Mouse (Mus musculus) testis, adult 2 months (tissue): Measurements from ENCODE around the gene Hoxd12.

Experiments used
- CTCF ChIP-seq: fragments of 200-500 bp; IDR thresholded peaks from 2 replicates; pipeline ENCODE4 v1.5.1; 2012; ENCODE audit warnings: low read depth, mild to moderate bottlenecking, inconsistent platforms, low read length, moderate library complexity; ENCODE audit not compliant: control insufficient read depth, insufficient read depth, insufficient replicate concordance
- POLR2A ChIP-seq: fragments of 200-500 bp; IDR thresholded peaks from 2 replicates; pipeline ENCODE4 v1.6.1; 2012; ENCODE audit warnings: low read depth, mild to moderate bottlenecking, inconsistent platforms, low read length, moderate library complexity; ENCODE audit not compliant: control insufficient read depth

GRCm38 (mm10) chr2:74725171-74725570 lies 50.4 kb downstream of the Hoxd12 start:
- no peak for TF ChIP-seq POLR2A
- no peak for TF ChIP-seq CTCF
